Mouse (Mus musculus): ENCODE data around the gene Zfp992. TPM values are rescaled to one million over a fixed set of nuclear protein-coding genes. Genes with fewer than 3 reads are reported as not detected.
"Not testable (repeated sequence)": the region's sequence is repeated elsewhere in the genome, so short reads cannot be mapped to it uniquely, and the experiment has no call there.

Zfp992 gene
- polyA plus RNA-seq (2015; fragmentation: Nextera tagmentation; extraction: Ambion mirVana) = 3.1 and 3.2 TPM in 2 replicates

DNA sequence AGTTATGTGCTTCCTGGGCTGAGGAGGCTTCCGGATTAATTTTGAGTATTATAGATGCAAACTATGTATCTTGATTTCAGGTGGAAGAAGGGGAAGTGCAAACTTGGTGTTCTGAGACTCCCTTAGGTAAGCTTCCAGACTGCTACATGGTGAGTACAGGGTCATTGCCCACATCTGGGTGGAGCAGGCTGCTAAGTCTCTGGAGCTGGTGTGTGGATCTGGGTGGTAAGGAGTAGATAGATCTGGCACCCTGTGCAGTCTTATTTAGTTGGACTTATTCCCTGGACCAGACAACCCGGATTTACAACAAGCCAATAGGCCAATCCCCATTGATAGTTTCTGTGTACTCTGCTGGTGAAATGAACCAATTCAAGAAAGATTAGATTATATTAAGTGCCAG lies at the start of gene Zfp992:
Gene Zfp992, plus strand, starts transcription at position 74 of the 400 bp plus-strand sequence.
- not testable (repeated sequence) for H3K27me3 ChIP-seq (ENCODE audit: control insufficient read depth, insufficient read depth, low read length); H3K36me3 ChIP-seq (ENCODE audit: control insufficient read depth, insufficient read depth); H3K4me3 ChIP-seq (ENCODE audit: low read length); H3K4me1 ChIP-seq (ENCODE audit: control insufficient read depth, insufficient read depth, low read length); ATAC-seq (replicated peaks; ENCODE audit: extremely low read depth, insufficient read depth, low FRiP score); H3K9ac ChIP-seq (ENCODE audit: low read length); H3K4me2 ChIP-seq (ENCODE audit: low read depth, low read length); H3K27ac ChIP-seq (ENCODE audit: low read length)
- WGBS = 83% methylated on average over 2 of the region's 2 CpGs
- H3K9me3 ChIP-seq (replicated peaks; ENCODE audit: control insufficient read depth, low read length) = peaks cover 26% of the 10 kb centered on the region

DNA sequence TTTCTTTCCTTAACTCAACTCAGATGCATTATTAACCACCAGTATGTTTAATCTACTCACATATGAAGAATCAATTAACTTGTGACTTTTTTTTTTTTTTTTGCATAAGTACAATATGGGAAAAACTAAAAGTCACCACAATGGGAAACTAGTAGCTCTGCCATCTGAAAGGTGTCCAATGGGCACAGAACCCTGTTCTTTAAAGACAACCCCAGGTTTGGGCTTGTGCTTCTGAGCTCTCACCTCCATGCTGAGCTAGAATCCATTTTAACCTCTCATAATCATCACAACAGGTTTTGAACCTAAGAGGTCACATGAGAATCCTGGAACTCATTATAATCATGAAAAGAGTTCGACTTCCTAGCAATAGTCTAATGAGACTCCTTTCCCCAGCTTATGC lies 19.4 kb upstream of the Zfp992 start:
- H3K9me3 ChIP-seq (replicated peaks; ENCODE audit: control insufficient read depth, low read length); H3K36me3 ChIP-seq (ENCODE audit: control insufficient read depth, insufficient read depth); H3K27me3 ChIP-seq (ENCODE audit: control insufficient read depth, insufficient read depth, low read length); H3K9ac ChIP-seq (ENCODE audit: low read length); H3K4me1 ChIP-seq (ENCODE audit: control insufficient read depth, insufficient read depth, low read length); H3K27ac ChIP-seq (ENCODE audit: low read length); ATAC-seq (replicated peaks; ENCODE audit: extremely low read depth, insufficient read depth, low FRiP score); H3K4me3 ChIP-seq (ENCODE audit: low read length); H3K4me2 ChIP-seq (ENCODE audit: low read depth, low read length): not testable (repeated sequence)
- WGBS = 0% methylated on average over 1 of the region's 1 CpGs

DNA sequence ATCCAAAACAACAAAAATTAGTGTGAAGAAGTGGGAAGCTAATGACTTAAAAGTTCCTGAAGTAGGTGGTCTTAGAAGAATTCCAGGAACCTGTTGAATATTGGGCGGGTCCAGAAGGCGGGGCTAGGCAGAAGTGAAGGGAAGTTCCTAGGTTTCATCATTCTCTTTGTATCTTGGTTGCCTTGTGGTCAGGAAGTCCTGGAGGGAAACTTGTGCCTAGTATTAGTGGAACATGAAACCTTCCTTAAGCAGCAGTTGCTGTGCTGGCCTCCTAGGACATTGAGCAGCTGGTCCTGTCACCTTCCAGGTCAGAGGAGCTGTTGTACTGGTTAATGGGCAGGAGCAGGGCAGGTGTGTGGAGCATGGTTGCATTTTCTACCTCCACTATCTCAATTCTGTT lies 17.9 kb upstream of the Zfp992 start:
- not testable (repeated sequence) for H3K4me3 ChIP-seq (ENCODE audit: low read length); H3K4me1 ChIP-seq (ENCODE audit: control insufficient read depth, insufficient read depth, low read length); H3K4me2 ChIP-seq (ENCODE audit: low read depth, low read length); ATAC-seq (replicated peaks; ENCODE audit: extremely low read depth, insufficient read depth, low FRiP score); H3K27ac ChIP-seq (ENCODE audit: low read length); H3K9ac ChIP-seq (ENCODE audit: low read length); H3K36me3 ChIP-seq (ENCODE audit: control insufficient read depth, insufficient read depth); H3K27me3 ChIP-seq (ENCODE audit: control insufficient read depth, insufficient read depth, low read length)
- H3K9me3 ChIP-seq (replicated peaks; ENCODE audit: control insufficient read depth, low read length) = peaks cover 12% of the 10 kb centered on the region; the same call in 1 of the 2 replicates
- 64% methylated on average over 2 of the region's 2 CpGs for WGBS

DNA sequence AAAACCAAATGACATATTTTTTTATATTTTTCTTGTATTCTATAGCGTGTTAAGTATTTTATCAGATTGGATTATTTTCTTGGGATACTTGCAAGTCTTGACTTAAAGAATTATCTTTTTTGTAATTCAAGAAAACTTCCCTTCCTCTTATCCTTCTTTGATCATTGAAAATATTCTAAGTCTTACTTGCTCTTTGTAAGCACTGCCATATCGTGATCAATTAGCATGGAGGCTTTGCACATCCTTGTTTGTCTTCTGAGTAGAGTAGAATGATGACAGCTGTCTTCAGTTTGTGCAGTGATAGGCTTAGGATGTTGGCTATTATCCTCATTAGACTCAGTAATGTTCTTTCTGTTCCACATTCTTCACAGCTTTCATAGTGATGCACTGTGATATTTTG lies 13.3 kb upstream of the Zfp992 start:
- not testable (repeated sequence) for H3K4me1 ChIP-seq (ENCODE audit: control insufficient read depth, insufficient read depth, low read length); H3K9ac ChIP-seq (ENCODE audit: low read length); H3K9me3 ChIP-seq (replicated peaks; ENCODE audit: control insufficient read depth, low read length); H3K36me3 ChIP-seq (ENCODE audit: control insufficient read depth, insufficient read depth); H3K4me3 ChIP-seq (ENCODE audit: low read length); H3K27me3 ChIP-seq (ENCODE audit: control insufficient read depth, insufficient read depth, low read length); H3K4me2 ChIP-seq (ENCODE audit: low read depth, low read length); ATAC-seq (replicated peaks; ENCODE audit: extremely low read depth, insufficient read depth, low FRiP score); H3K27ac ChIP-seq (ENCODE audit: low read length)
- WGBS = 77% methylated on average over 2 of the region's 2 CpGs

DNA sequence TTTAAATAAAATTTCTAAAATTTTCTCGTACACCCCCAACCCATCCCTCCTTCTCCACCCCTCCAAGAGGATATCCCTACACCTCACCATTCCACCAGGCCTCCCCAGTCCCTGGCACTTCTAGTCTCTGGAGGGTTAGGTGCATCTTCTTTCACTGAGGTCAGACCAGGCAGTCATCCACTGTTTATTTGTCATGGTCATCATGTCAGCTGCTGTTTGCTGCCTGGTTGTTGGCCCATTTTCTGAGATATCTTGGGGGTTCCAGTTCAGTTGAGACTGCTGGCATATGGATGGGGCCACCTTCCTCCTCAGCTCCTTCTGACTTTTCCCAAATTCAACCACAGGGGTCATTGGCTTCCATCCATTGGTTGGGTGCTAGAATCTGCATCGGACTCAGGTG lies 11.6 kb upstream of the Zfp992 start:
- not testable (repeated sequence) for H3K9ac ChIP-seq (ENCODE audit: low read length); H3K27me3 ChIP-seq (ENCODE audit: control insufficient read depth, insufficient read depth, low read length); H3K4me1 ChIP-seq (ENCODE audit: control insufficient read depth, insufficient read depth, low read length); H3K27ac ChIP-seq (ENCODE audit: low read length); ATAC-seq (replicated peaks; ENCODE audit: extremely low read depth, insufficient read depth, low FRiP score); H3K36me3 ChIP-seq (ENCODE audit: control insufficient read depth, insufficient read depth); H3K4me3 ChIP-seq (ENCODE audit: low read length); H3K4me2 ChIP-seq (ENCODE audit: low read depth, low read length); H3K9me3 ChIP-seq (replicated peaks; ENCODE audit: control insufficient read depth, low read length)
- 88% methylated on average over 1 of the region's 2 CpGs for WGBS

DNA sequence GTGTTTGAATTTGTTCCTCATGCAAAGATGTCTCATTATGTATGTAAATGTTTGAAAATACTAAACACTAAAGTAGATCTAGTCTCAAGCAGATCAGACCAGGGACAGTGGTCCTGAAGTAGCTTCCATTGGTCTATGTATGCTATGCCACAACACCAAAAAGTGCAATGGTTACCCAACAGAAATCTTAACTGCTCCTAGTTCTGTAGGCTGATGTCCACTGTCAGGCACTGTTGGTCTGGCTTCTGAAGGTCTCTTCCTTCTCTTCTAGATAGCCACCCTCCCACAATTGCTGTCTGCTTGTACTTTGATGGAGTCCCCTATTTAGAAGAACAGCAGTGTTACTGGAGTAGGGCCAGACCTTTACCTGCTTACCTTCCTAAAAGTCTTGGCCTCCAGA lies 4.5 kb upstream of the Zfp992 start:
- not testable (repeated sequence) for ATAC-seq (replicated peaks; ENCODE audit: extremely low read depth, insufficient read depth, low FRiP score); H3K36me3 ChIP-seq (ENCODE audit: control insufficient read depth, insufficient read depth); H3K9ac ChIP-seq (ENCODE audit: low read length); H3K4me2 ChIP-seq (ENCODE audit: low read depth, low read length); H3K27me3 ChIP-seq (ENCODE audit: control insufficient read depth, insufficient read depth, low read length); H3K27ac ChIP-seq (ENCODE audit: low read length); H3K4me3 ChIP-seq (ENCODE audit: low read length); H3K4me1 ChIP-seq (ENCODE audit: control insufficient read depth, insufficient read depth, low read length)
- H3K9me3 ChIP-seq (replicated peaks; ENCODE audit: control insufficient read depth, low read length) = peaks cover 23% of the 10 kb centered on the region

DNA sequence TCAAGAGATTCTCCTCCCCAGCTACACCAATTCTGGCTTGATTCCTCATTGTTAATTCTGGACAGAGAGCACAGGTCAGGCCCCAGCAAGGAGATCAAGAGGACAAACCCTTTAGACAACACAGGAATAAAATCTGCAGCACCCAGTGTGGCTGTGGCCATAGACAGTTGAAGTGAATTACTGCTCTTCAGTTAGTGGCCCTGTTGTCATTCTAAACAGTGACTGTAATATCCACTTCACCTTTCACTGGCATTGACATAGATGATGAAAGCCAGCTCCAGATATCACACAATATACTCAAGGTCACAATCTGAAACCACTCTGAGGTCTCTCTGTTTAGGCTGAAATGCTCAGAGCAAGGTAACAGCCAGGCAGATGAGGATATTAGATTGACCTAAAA lies 3.7 kb upstream of the Zfp992 start:
- H3K9me3 ChIP-seq (replicated peaks; ENCODE audit: control insufficient read depth, low read length) = peaks cover 23% of the 10 kb centered on the region
- not testable (repeated sequence) for H3K4me1 ChIP-seq (ENCODE audit: control insufficient read depth, insufficient read depth, low read length); H3K36me3 ChIP-seq (ENCODE audit: control insufficient read depth, insufficient read depth); H3K4me2 ChIP-seq (ENCODE audit: low read depth, low read length); H3K4me3 ChIP-seq (ENCODE audit: low read length); H3K9ac ChIP-seq (ENCODE audit: low read length); ATAC-seq (replicated peaks; ENCODE audit: extremely low read depth, insufficient read depth, low FRiP score); H3K27me3 ChIP-seq (ENCODE audit: control insufficient read depth, insufficient read depth, low read length); H3K27ac ChIP-seq (ENCODE audit: low read length)

DNA sequence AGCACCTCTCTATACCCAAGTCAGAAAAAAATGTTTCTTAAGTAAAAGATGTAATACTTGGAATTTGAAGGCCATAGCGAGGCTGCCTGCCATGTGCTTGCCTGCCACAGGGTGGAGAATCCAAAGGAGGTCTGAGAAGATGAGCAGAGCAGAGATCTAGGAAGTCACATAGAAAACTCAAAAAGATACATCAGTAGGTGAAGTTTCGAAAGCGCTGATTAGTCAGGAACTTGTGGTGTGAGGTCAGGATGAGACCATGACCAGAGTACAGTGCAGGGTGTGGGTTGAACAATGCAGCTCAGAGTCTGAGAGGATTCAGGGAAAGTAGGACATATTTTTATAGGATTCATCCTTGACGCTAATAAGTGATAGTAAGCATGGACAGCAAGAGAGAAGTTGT lies 2.7 kb upstream of the Zfp992 start:
- H3K4me2 ChIP-seq (ENCODE audit: low read depth, low read length); H3K27me3 ChIP-seq (ENCODE audit: control insufficient read depth, insufficient read depth, low read length); H3K36me3 ChIP-seq (ENCODE audit: control insufficient read depth, insufficient read depth); H3K4me1 ChIP-seq (ENCODE audit: control insufficient read depth, insufficient read depth, low read length); H3K27ac ChIP-seq (ENCODE audit: low read length); H3K4me3 ChIP-seq (ENCODE audit: low read length); H3K9ac ChIP-seq (ENCODE audit: low read length); ATAC-seq (replicated peaks; ENCODE audit: extremely low read depth, insufficient read depth, low FRiP score): not testable (repeated sequence)
- H3K9me3 ChIP-seq (replicated peaks; ENCODE audit: control insufficient read depth, low read length) = peaks cover 23% of the 10 kb centered on the region
- 69% methylated on average over 4 of the region's 4 CpGs for WGBS

DNA sequence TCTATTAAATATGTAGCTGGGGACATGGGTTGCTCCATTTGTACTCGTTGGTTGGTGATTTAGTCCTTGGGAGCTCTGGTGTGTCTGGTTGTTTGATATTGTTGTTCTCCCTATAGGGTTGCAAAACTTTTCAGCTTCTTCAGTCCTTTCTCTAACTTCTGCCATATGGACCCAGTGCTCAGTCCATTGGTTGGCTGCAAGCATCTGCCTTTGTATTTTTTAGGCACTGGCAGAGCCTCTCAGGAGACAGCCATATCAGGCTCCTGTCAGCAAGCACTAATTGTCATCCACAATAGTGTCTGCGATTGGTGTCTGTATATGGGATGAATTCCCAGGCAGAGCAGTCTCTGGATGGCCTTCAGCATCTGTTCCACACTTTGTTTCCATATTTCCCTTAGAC lies 1.8 kb upstream of the Zfp992 start:
- not testable (repeated sequence) for H3K27ac ChIP-seq (ENCODE audit: low read length); H3K4me2 ChIP-seq (ENCODE audit: low read depth, low read length); H3K4me3 ChIP-seq (ENCODE audit: low read length); H3K27me3 ChIP-seq (ENCODE audit: control insufficient read depth, insufficient read depth, low read length); H3K4me1 ChIP-seq (ENCODE audit: control insufficient read depth, insufficient read depth, low read length); H3K36me3 ChIP-seq (ENCODE audit: control insufficient read depth, insufficient read depth); H3K9ac ChIP-seq (ENCODE audit: low read length); ATAC-seq (replicated peaks; ENCODE audit: extremely low read depth, insufficient read depth, low FRiP score)
- 78% methylated on average over 2 of the region's 2 CpGs for WGBS
- H3K9me3 ChIP-seq (replicated peaks; ENCODE audit: control insufficient read depth, low read length) = peaks cover 23% of the 10 kb centered on the region

DNA sequence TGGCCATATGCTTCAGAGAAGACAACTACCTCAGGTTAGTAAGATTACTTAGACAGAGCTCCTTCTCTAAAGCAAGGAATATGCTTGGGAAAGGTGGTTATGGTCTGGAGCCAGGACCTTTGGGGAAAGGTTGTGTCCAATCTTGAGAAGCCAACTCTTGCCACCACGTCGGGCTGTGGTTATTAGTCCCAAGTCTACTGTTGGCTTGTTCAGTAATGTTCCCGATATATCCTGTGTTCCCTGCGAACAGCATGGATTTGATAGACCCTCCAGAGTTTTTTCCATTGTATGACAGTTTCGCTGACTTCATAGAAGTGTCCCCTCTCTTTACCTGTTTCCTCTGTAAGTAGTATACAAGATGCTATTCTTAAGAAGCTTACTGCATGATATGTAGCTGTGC lies 888 bp downstream of the Zfp992 start:
- H3K36me3 ChIP-seq (ENCODE audit: control insufficient read depth, insufficient read depth); H3K27ac ChIP-seq (ENCODE audit: low read length); H3K4me1 ChIP-seq (ENCODE audit: control insufficient read depth, insufficient read depth, low read length); H3K27me3 ChIP-seq (ENCODE audit: control insufficient read depth, insufficient read depth, low read length); H3K9ac ChIP-seq (ENCODE audit: low read length); ATAC-seq (replicated peaks; ENCODE audit: extremely low read depth, insufficient read depth, low FRiP score); H3K4me2 ChIP-seq (ENCODE audit: low read depth, low read length); H3K4me3 ChIP-seq (ENCODE audit: low read length): not testable (repeated sequence)
- peaks cover 29% of the 10 kb centered on the region for H3K9me3 ChIP-seq (replicated peaks; ENCODE audit: control insufficient read depth, low read length)
- WGBS = 79% methylated on average over 5 of the region's 5 CpGs
